Mouse (Mus musculus): ENCODE data around the gene Klc4.

Klc4 gene

DNA sequence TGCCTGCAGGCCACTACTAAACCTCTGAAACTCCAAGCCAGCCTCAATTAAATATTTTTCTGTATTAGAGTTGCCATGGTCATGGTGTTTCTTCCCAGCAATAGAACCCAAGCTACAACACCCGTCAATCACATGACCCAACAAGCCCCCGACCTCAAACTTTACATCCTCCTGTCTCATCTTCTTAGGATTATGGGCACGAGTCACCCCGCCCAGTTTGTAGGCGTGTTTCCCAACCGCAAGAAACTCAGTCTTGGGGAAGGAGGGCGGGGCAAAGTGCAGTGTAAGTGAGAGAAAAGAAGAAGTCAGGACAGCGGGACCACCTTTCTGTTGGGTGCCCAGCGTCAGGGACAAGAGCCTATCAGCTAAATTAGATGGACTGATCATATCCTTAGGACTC, 57.6 kb downstream of the Klc4 start:
- no peak for DNase-seq

DNA sequence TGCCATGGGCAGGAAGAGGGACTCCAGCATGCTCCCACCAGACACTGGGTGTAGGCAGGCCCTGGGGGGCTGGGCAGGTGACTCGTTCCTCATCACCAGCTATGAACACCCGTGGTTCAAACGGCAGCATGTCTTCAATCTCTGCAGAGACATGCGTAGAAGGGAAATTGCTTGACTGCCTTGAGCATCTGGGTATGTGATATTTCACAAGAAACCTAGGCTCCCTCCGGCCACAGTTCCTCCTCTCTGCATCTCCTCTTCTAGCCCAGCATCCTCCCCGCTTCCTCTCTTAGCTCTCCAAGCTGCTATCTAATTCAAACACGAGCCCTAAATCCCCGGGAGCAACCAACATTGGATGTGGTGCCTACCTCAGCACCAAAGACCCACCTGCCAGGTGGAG, 59.5 kb downstream of the Klc4 start:
- DNase-seq, result no peak

Measured in cerebellum, adult 11-12 months (tissue).